ENCODE assay signal across 19 mouse cellular contexts in genomic region chr11:17453530-17453929, GRCm38 (mm10).
DNase-seq lines count a peak whose midpoint lies in the region; ATAC-seq and TF ChIP-seq lines count a peak whose summit lies in the region.
"Had no signal": no experiment of that assay in that cellular context is flagged by ENCODE, and none has a peak within 500 bp of the region (broad histone marks: within the 10 kb centered on the region; RNA-seq: fewer than 3 reads in every experiment).

No protein-coding gene starts in this region.

- peak; percentile 36 for DNase-seq in adrenal gland, adult 2 months
- DNase-seq in adrenal gland, postnatal 4 days (ENCODE audit: low spot score in 2 of 2) = no peak
- DNase-seq in embryo, embryonic 10 days (ENCODE audit: low spot score) = peak; percentile 8
- no peak for DNase-seq in embryo, embryonic 11 days
- DNase-seq in kidney, adult 18-20 months = no peak
- DNase-seq in ZHBTc4 (ENCODE audit: low read depth, low spot score) = peak; percentile 22
- no peak for DNase-seq in midbrain, postnatal 0 days (ENCODE audit: low spot score)
- DNase-seq: cerebellum, adult 11 months; cerebellum, adult 8-10 months; gastrocnemius, postnatal 36 days; heart, adult 11 months; heart, postnatal 36 days; kidney, adult 11 months had no signal

- 0 out of 2 replicates have a peak overlapping the region, but pooled peaks have one; percentile 11 for H3K27ac ChIP-seq in kidney, embryonic 16.5 days (ENCODE audit: low read length)
- no peak overlapping the region for H3K27ac ChIP-seq in midbrain, postnatal 0 days (ENCODE audit: low read depth, low read length)
- H3K27ac ChIP-seq: embryonic facial prominence, embryonic 12.5 days; forebrain, embryonic 15.5 days; heart, embryonic 13.5 days; hindbrain, embryonic 12.5 days had no signal

- H3K9ac ChIP-seq in kidney, embryonic 16.5 days (replicated peaks; ENCODE audit: low read length) = no peak overlapping the region
- no peak overlapping the region for H3K9ac ChIP-seq in midbrain, postnatal 0 days (replicated peaks; ENCODE audit: low read length, poor library complexity, severe bottlenecking)
- H3K9ac ChIP-seq: embryonic facial prominence, embryonic 12.5 days; forebrain, embryonic 15.5 days; heart, embryonic 13.5 days; hindbrain, embryonic 12.5 days had no signal

- H3K4me2 ChIP-seq in kidney, embryonic 16.5 days (replicated peaks; ENCODE audit: low read depth, low read length) = no peak overlapping the region
- no peak overlapping the region for H3K4me2 ChIP-seq in midbrain, postnatal 0 days (ENCODE audit: low read depth, low read length, poor library complexity, severe bottlenecking)
- H3K4me2 ChIP-seq: embryonic facial prominence, embryonic 12.5 days; forebrain, embryonic 15.5 days; heart, embryonic 13.5 days; hindbrain, embryonic 12.5 days had no signal

- ATAC-seq in kidney, embryonic 16.5 days (ENCODE audit: low FRiP score, low TSS enrichment) = peak; percentile 44
- no peak for ATAC-seq in midbrain, postnatal 0 days (ENCODE audit: low FRiP score)
- ATAC-seq: forebrain, embryonic 15.5 days; hindbrain, embryonic 16.5 days had no signal

- TF ChIP-seq CTCF in midbrain, postnatal 0 days (IDR thresholded peaks at IDR 0.05) = no peak

- H3K36me3 ChIP-seq in kidney, embryonic 16.5 days (ENCODE audit: insufficient read depth, low read length) = no peaks in the 10 kb centered on the region
- no peaks in the 10 kb centered on the region for H3K36me3 ChIP-seq in midbrain, postnatal 0 days (ENCODE audit: insufficient read depth, low read length)
- H3K36me3 ChIP-seq: embryonic facial prominence, embryonic 12.5 days; forebrain, embryonic 15.5 days; heart, embryonic 13.5 days; hindbrain, embryonic 12.5 days had no signal

- WGBS in kidney, embryonic 16.5 days = 22% methylated on average over 9 of the region's 9 CpGs
- 72% methylated on average over 9 of the region's 9 CpGs for WGBS in midbrain, postnatal 0 days

- H3K4me1 ChIP-seq in kidney, embryonic 16.5 days (ENCODE audit: insufficient read depth, low read length) = peaks cover 17% of the 10 kb centered on the region
- no peaks in the 10 kb centered on the region for H3K4me1 ChIP-seq in midbrain, postnatal 0 days (ENCODE audit: insufficient read depth, low read length)
- H3K4me1 ChIP-seq: forebrain, embryonic 15.5 days; heart, embryonic 13.5 days had no signal

- H3K4me3 ChIP-seq in kidney, embryonic 16.5 days (ENCODE audit: low read length) = no peak overlapping the region
- H3K4me3 ChIP-seq in midbrain, postnatal 0 days (ENCODE audit: low read depth, low read length) = no peak overlapping the region
- H3K4me3 ChIP-seq: embryonic facial prominence, embryonic 12.5 days; forebrain, embryonic 15.5 days; heart, embryonic 13.5 days; hindbrain, embryonic 12.5 days had no signal

- H3K27me3 ChIP-seq in kidney, embryonic 16.5 days (ENCODE audit: insufficient read depth, low read length) = no peaks in the 10 kb centered on the region
- no peaks in the 10 kb centered on the region for H3K27me3 ChIP-seq in midbrain, postnatal 0 days (ENCODE audit: insufficient read depth, low read length)
- H3K27me3 ChIP-seq: embryonic facial prominence, embryonic 12.5 days; heart, embryonic 13.5 days; hindbrain, embryonic 12.5 days had no signal

- H3K9me3 ChIP-seq in kidney, embryonic 16.5 days (ENCODE audit: low read length) = no peaks in the 10 kb centered on the region
- H3K9me3 ChIP-seq in midbrain, postnatal 0 days (ENCODE audit: low read length) = no peaks in the 10 kb centered on the region
- H3K9me3 ChIP-seq: embryonic facial prominence, embryonic 12.5 days; forebrain, embryonic 15.5 days; heart, embryonic 13.5 days; hindbrain, embryonic 12.5 days had no signal

Comparison
In these comparisons a context has a peak if more than half of its experiments do, and no peak if none do; other contexts are left out.
1. DNase-seq: peak in adrenal gland, adult 2 months (single experiment), embryo, embryonic 10 days (single experiment) and ZHBTc4 (single experiment); none in adrenal gland, postnatal 4 days (0 of 2), embryo, embryonic 11 days (single experiment), kidney, adult 18-20 months (single experiment) and midbrain, postnatal 0 days (single experiment).